Mouse (Mus musculus) small intestine, adult 2 months (tissue): ENCODE results near the gene Togaram2. TPM values are rescaled to one million over a fixed set of nuclear protein-coding genes. Genes with fewer than 3 reads are reported as not detected.
"Not testable (repeated sequence)": the region's sequence is repeated elsewhere in the genome, so short reads cannot be mapped to it uniquely, and the experiment has no call there.

ENCODE experiments used
- H3K27ac ChIP-seq: fragments of 200-500 bp; 2 replicates; pipeline ENCODE4 v1.5.1; 2012; ENCODE audit warnings: low read depth, low read length, control low read depth, inconsistent platforms; ENCODE audit not compliant: insufficient read depth
- H3K27me3 ChIP-seq: fragments of 200-500 bp; 2 replicates; pipeline ENCODE4 v1.6.1; 2012; ENCODE audit warnings: mild to moderate bottlenecking, moderate library complexity, low read length, inconsistent platforms; ENCODE audit not compliant: control insufficient read depth, insufficient read depth
- H3K36me3 ChIP-seq: fragments of 200-500 bp; 2 replicates; pipeline ENCODE4 v1.6.1; 2012; ENCODE audit warnings: mild to moderate bottlenecking, low read length, control low read depth, inconsistent platforms; ENCODE audit not compliant: control insufficient read depth, insufficient read depth
- H3K4me1 ChIP-seq: fragments of 200-500 bp; 2 replicates; pipeline ENCODE4 v1.6.1; 2012; ENCODE audit warnings: low read length, inconsistent platforms, mixed read lengths; ENCODE audit not compliant: control insufficient read depth, insufficient read depth, insufficient read length
- H3K4me3 ChIP-seq: fragments of 200-500 bp; 2 replicates; pipeline ENCODE4 v1.5.1; 2012; ENCODE audit warnings: low read depth, mild to moderate bottlenecking, control low read depth, inconsistent platforms, low read length, moderate library complexity
- CTCF ChIP-seq: fragments of 200-500 bp; IDR thresholded peaks from 2 replicates; pipeline ENCODE4 v1.5.1; 2012; ENCODE audit warnings: low read depth, mild to moderate bottlenecking, control low read depth, inconsistent platforms, low read length, moderate library complexity, mixed read lengths; ENCODE audit not compliant: insufficient replicate concordance, insufficient read length; ENCODE audit errors: extremely low read depth
- POLR2A ChIP-seq: fragments of 200-500 bp; IDR thresholded peaks from 2 replicates; pipeline ENCODE4 v1.6.1; 2012; ENCODE audit warnings: low read depth, mild to moderate bottlenecking, control low read depth, inconsistent platforms, low read length, moderate library complexity
- WGBS: fragments of 180-500 bp; shearing (Covaris S2); methylation state at CpG from one replicate; pipeline ENCODE4 v1.1.7; 2018; 5-methylcytosine and 5-hydroxymethylcytosine counted together
- polyA plus RNA-seq: library from polyadenylated mRNA; depleted of rRNA; stranded (reverse); fragments of >200 nt; gene quantifications from 2 replicates; pipeline ENCODE4 v1.2.3, GENCODE M21; 2012

The Togaram2 gene
- polyA plus RNA-seq, 1 experiment, result 0.16 TPM

GRCm38 (mm10) chr17:71749616-71750168 lies 76.6 kb downstream of the Togaram2 start:
- WGBS, result 48% methylated on average over 9 of the region's 9 CpGs
- TF ChIP-seq CTCF (no peak), POLR2A (no peak)

DNA sequence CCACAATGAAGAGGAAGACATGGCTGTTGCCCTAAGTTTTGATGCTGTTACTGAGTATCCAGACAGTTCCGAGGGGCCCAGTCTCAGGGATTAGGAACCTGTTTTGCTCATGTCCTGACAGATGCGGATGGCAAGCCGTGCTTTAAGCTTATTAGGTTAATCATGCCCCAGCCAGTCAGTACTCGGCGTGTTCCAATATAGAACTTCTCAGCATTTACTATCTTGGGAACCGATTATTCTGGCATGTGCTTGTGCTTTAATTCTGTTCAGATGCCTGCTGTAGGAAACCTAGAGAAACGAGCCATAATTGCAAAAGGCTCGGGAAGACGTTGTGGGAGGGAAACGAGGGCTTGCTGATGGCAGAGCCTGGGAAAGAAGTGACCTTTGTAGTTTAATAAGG lies 79.8 kb downstream of the Togaram2 start, which contains the start of gene Pcare:
Gene Pcare (minus strand): TSS at position 64 of the 400 bp plus-strand sequence.
- H3K4me1 ChIP-seq, result no peaks in the 10 kb centered on the region
- H3K27ac ChIP-seq, result no peak within 1 kb of the TSS
- H3K27me3 ChIP-seq, result no peaks in the 10 kb centered on the region
- no peaks in the 10 kb centered on the region for H3K36me3 ChIP-seq
- WGBS, result 83% methylated on average over 10 of the region's 10 CpGs
- H3K4me3 ChIP-seq, result no peak within 1 kb of the TSS
- TF ChIP-seq CTCF (no peak), POLR2A (no peak)

More at GRCm38 (mm10) chr17:71749616-71750168, 76.6 kb downstream of the Togaram2 start:
- H3K27ac ChIP-seq, result no peak overlapping the region
- no peak overlapping the region for H3K4me3 ChIP-seq
- H3K4me1 ChIP-seq, result no peaks in the 10 kb centered on the region
- no peaks in the 10 kb centered on the region for H3K27me3 ChIP-seq
- no peaks in the 10 kb centered on the region for H3K36me3 ChIP-seq

GRCm38 (mm10) chr17:71760536-71760935 lies 87.5 kb downstream of the Togaram2 start:
- Histone ChIP-seq H3K36me3 (no peaks in the 10 kb centered on the region), H3K4me3 (no peak overlapping the region), H3K27ac (no peak overlapping the region), H3K4me1 (no peaks in the 10 kb centered on the region), H3K27me3 (no peaks in the 10 kb centered on the region)
- TF ChIP-seq CTCF (no peak), POLR2A (no peak)
- WGBS, result 84% methylated on average over 7 of the region's 7 CpGs

- H3K4me1 ChIP-seq, H3K27ac ChIP-seq, H3K27me3 ChIP-seq, H3K4me3 ChIP-seq, H3K36me3 ChIP-seq: not testable (repeated sequence)
- WGBS, result 54% methylated on average over 1 of the region's 1 CpGs
Measured at GRCm38 (mm10) chr17:71768173-71768572, 95.1 kb downstream of the Togaram2 start, which contains the start of gene Clip4. Clip4 (plus strand) TSS chr17:71768473.

DNA sequence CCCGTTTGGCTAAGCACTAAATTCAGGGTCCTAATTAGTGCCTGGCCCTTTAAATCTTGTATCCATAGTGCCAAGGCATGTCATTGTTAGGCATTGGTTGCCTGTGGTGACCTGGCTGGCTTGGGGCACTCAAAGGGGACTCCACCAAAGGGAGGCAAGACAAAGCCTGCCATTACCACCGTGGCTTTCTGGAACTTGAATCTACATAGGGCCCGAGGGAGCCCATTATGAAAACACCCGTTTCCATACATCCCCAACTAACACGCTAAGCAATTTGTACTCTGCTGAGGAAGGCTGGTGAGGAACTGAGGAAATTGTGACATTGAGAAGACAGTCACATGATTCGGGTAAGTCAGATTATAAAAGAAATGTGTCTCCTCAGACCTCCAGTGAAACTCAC lies 96.5 kb downstream of the Togaram2 start:
- H3K4me1 ChIP-seq, result no peaks in the 10 kb centered on the region
- H3K27me3 ChIP-seq, result no peaks in the 10 kb centered on the region
- no peaks in the 10 kb centered on the region for H3K36me3 ChIP-seq
- H3K27ac ChIP-seq, result no peak overlapping the region
- TF ChIP-seq CTCF (no peak), POLR2A (no peak)
- H3K4me3 ChIP-seq, result no peak overlapping the region
- 45% methylated on average over 6 of the region's 6 CpGs for WGBS

GRCm38 (mm10) chr17:71770696-71771095 lies 97.6 kb downstream of the Togaram2 start:
- Histone ChIP-seq H3K27ac (no peak overlapping the region), H3K36me3 (no peaks in the 10 kb centered on the region), H3K4me1 (no peaks in the 10 kb centered on the region), H3K4me3 (no peak overlapping the region), H3K27me3 (no peaks in the 10 kb centered on the region)
- WGBS, result 70% methylated on average over 3 of the region's 3 CpGs
- TF ChIP-seq CTCF, result no peak
- no peak for TF ChIP-seq POLR2A

DNA sequence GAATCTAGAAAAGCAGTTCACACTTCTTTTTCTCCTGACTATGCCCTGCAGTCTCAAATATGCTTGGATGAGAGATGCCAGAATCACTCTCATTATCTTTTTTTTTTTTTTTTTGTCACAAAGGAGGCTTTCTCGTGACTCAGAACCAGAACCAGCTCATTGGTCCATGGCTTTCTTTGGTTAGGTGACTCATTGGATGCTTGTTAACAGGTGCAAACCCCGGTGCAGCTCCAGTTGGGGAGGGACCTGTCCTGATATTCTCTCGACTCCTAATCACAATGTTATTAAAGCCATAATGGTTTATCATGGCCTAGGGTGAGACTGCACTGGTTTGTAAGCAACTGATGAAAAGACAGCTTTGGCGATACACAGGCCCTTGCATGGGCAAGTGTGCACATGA lies 101.1 kb downstream of the Togaram2 start:
- Histone ChIP-seq H3K27me3 (no peaks in the 10 kb centered on the region), H3K27ac (no peak overlapping the region), H3K4me1 (no peaks in the 10 kb centered on the region), H3K4me3 (no peak overlapping the region), H3K36me3 (no peaks in the 10 kb centered on the region)
- WGBS, result 64% methylated on average over 4 of the region's 4 CpGs
- no peak for TF ChIP-seq POLR2A
- TF ChIP-seq CTCF, result no peak
